In the genomic region with DNA sequence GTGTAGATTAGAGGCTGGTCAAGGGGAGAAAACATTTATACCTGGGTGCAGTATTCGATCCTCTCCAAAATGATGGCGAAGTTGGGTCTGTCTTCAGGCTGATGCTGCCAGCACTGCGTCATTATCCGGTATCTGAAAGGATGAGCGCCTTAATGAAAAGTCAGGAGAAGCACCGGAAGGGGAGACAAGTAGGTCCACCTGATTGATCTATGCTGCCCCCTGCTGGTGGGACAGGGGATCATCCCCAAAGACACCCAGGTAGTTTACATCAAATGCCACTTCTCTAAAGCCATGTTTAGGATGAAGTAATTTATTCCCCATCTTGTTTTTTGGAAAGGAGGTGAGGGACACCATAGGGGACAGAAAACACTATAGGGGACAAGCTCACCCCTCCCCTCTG, we compare ENCODE assay signal across 7 mouse cellular contexts.
DNase-seq lines count a peak whose midpoint lies in the region; ATAC-seq and TF ChIP-seq lines count a peak whose summit lies in the region.

No protein-coding gene starts in this region.

- no peaks in the 10 kb centered on the region for H3K36me3 ChIP-seq in liver, adult 2 months (ENCODE audit: control insufficient read depth, insufficient read depth, low read length)
- H3K36me3 ChIP-seq in liver, embryonic 12.5 days: no peaks in the 10 kb centered on the region

- peak; percentile 33 for DNase-seq in liver, adult 2 months (ENCODE audit: extremely low read depth, low read depth, low spot score)
- DNase-seq in ZHBTc4 (ENCODE audit: low read depth, low spot score): peak; percentile 85
- DNase-seq in cerebellum, postnatal 25 days: peak; percentile 52 to 69
- DNase-seq in induced T-regulatory cell, adult 2 months (ENCODE audit: low read depth): peak; percentile 67
- peak; percentile 60 for DNase-seq in lung, postnatal 10 days
- peak; percentile 18 to 49 for DNase-seq in spleen, adult 18-20 months

- H3K9ac ChIP-seq in liver, adult 2 months (ENCODE audit: low read depth, low read length): no peak overlapping the region
- H3K9ac ChIP-seq in liver, embryonic 12.5 days: no peak overlapping the region

- H3K79me2 ChIP-seq in liver, adult 2 months (ENCODE audit: control insufficient read depth, insufficient read depth, low read length): no peaks in the 10 kb centered on the region

- ATAC-seq in liver, embryonic 12.5 days: no peak

- no peak overlapping the region for H3K27ac ChIP-seq in liver, adult 2 months (replicated peaks; ENCODE audit: insufficient read depth, low read depth, low read length)
- H3K27ac ChIP-seq in liver, embryonic 12.5 days: no peak overlapping the region

- H3K4me1 ChIP-seq in liver, adult 2 months (ENCODE audit: control insufficient read depth, insufficient read depth, low read length): no peaks in the 10 kb centered on the region
- no peaks in the 10 kb centered on the region for H3K4me1 ChIP-seq in liver, embryonic 12.5 days

- peak; percentile 81 for TF ChIP-seq CTCF in liver, adult 2 months (IDR thresholded peaks at IDR 0.05; ENCODE audit: low read depth, low read length)

- TF ChIP-seq POLR2A in liver, adult 2 months (IDR thresholded peaks at IDR 0.05; ENCODE audit: extremely low read depth, insufficient read depth, low read length): no peak

- no peak overlapping the region for H3K4me3 ChIP-seq in liver, adult 2 months (ENCODE audit: insufficient read depth, low read depth, low read length)
- no peak overlapping the region for H3K4me3 ChIP-seq in liver, embryonic 12.5 days

- peaks cover 8% of the 10 kb centered on the region for H3K27me3 ChIP-seq in liver, adult 2 months (ENCODE audit: control insufficient read depth, insufficient read depth, low read length)
- peaks cover 18% of the 10 kb centered on the region for H3K27me3 ChIP-seq in liver, embryonic 12.5 days (replicated peaks)

- H3K9me3 ChIP-seq in liver, embryonic 12.5 days (replicated peaks): no peaks in the 10 kb centered on the region

- WGBS in liver, adult 2 months: 27% methylated on average over 6 of the region's 6 CpGs
- 28% methylated on average over 6 of the region's 6 CpGs for WGBS in liver, embryonic 12.5 days (ENCODE audit: insufficient replicate concordance)

- H3K4me2 ChIP-seq in liver, embryonic 12.5 days: no peak overlapping the region

Comparison
In these comparisons a context has a peak if more than half of its experiments do, and no peak if none do; other contexts are left out.
1. DNase-seq: peak in every context shown above with its lines; median percentile 85 in ZHBTc4; 67 in induced T-regulatory cell, adult 2 months; 60 in cerebellum, postnatal 25 days; 60 in lung, postnatal 10 days; 34 in spleen, adult 18-20 months; 33 in liver, adult 2 months.